Comparison of ENCODE assay signal across 13 mouse cellular contexts in the genomic region with DNA sequence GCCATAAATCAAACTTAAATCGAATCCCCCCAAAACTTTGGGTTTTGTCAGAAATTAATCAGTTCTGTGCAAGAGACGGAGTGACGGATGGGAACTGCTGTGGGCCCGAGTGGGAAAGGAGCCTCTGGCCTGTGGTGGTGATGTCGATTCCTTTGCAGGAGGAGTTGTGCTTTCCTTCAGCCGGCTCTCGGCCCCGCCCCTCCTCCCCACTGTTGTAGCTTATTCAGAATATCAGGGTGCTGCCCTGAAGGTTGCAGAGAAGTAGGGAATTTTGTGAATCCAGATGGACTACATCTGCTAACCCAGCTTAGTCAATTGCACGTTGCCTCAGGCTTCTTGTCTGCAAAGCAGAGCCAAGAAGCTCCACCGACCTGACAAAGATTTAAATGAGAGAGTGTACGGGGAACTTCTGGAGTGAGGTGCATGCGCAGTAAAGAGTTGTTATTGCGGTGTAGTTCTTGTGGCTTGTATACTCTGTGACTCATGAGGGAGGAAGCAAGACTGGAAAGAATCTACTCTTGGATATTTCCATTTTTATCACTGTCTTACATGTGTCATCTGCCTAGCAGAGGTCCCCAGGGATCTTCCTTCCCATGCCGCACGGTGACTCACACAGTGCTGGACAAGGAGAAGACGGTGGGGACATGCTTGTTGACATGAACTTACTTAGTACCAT. TPM values are rescaled to one million over a fixed set of nuclear protein-coding genes. Genes with fewer than 3 reads are reported as not detected.
DNase-seq lines count a peak whose midpoint lies in the region; ATAC-seq and TF ChIP-seq lines count a peak whose summit lies in the region.
"Had no signal": no experiment of that assay in that cellular context is flagged by ENCODE, and none has a peak within 500 bp of the region (broad histone marks: within the 10 kb centered on the region; RNA-seq: fewer than 3 reads in every experiment).

No protein-coding gene starts in this region.

- H3K9me3 ChIP-seq in hindbrain, postnatal 0 days (ENCODE audit: low read length), result no peaks in the 10 kb centered on the region
- no peaks in the 10 kb centered on the region for H3K9me3 ChIP-seq in hindbrain, embryonic 13.5 days
- H3K9me3 ChIP-seq in heart, postnatal 0 days (replicated peaks; ENCODE audit: control insufficient read depth, low read length), result no peaks in the 10 kb centered on the region
- H3K9me3 ChIP-seq in midbrain, embryonic 15.5 days, result no peaks in the 10 kb centered on the region
- H3K9me3 ChIP-seq in hindbrain, embryonic 14.5 days (ENCODE audit: control insufficient read depth, low read length), result no peaks in the 10 kb centered on the region
- H3K9me3 ChIP-seq: G1E had no signal

- no peak for TF ChIP-seq EP300 in heart, postnatal 0 days (IDR thresholded peaks at IDR 0.05; ENCODE audit: low read depth)

- H3K36me3 ChIP-seq in hindbrain, postnatal 0 days (ENCODE audit: insufficient read depth, low read length), result peaks cover 14% of the 10 kb centered on the region
- peaks cover 29% of the 10 kb centered on the region for H3K36me3 ChIP-seq in hindbrain, embryonic 13.5 days
- H3K36me3 ChIP-seq in heart, postnatal 0 days (replicated peaks; ENCODE audit: control insufficient read depth, insufficient read depth, low read length), result peaks cover 16% of the 10 kb centered on the region
- peaks cover 8% of the 10 kb centered on the region; the same call in 1 of the 2 replicates for H3K36me3 ChIP-seq in midbrain, embryonic 15.5 days (replicated peaks)
- H3K36me3 ChIP-seq in hindbrain, embryonic 14.5 days (replicated peaks; ENCODE audit: control insufficient read depth, insufficient read depth), result peaks cover 27% of the 10 kb centered on the region

- TF ChIP-seq CTCF in hindbrain, postnatal 0 days (IDR thresholded peaks at IDR 0.05; ENCODE audit: low read depth), result no peak
- TF ChIP-seq CTCF in heart, postnatal 0 days (IDR thresholded peaks at IDR 0.05; ENCODE audit: low read depth), result no peak

- no peak for ATAC-seq in hindbrain, postnatal 0 days
- no peak for ATAC-seq in hindbrain, embryonic 13.5 days (ENCODE audit: low FRiP score)
- peak; percentile 73 for ATAC-seq in heart, postnatal 0 days (ENCODE audit: insufficient read depth, low read depth)
- no peak for ATAC-seq in midbrain, embryonic 15.5 days (replicated peaks)
- no peak for ATAC-seq in hindbrain, embryonic 14.5 days (ENCODE audit: low FRiP score)
- ATAC-seq: forebrain, postnatal 0 days had no signal

- DNase-seq in hindbrain, postnatal 0 days (ENCODE audit: low spot score), result no peak
- DNase-seq in urinary bladder, postnatal 25 days (ENCODE audit: low spot score), result peak; percentile 47
- DNase-seq in urinary bladder, postnatal 10 days (ENCODE audit: low spot score), result no peak
- peak; percentile 16 for DNase-seq in heart, postnatal 0 days (ENCODE audit: low spot score)
- no peak for DNase-seq in thymus, postnatal 10 days (ENCODE audit: low spot score in 2 of 2)
- DNase-seq in hindbrain, embryonic 14.5 days (ENCODE audit: low spot score), result no peak
- DNase-seq: cerebellum, adult 11-12 months; forebrain, postnatal 0 days; kidney, adult 9 months had no signal

- no peaks in the 10 kb centered on the region for H3K27me3 ChIP-seq in hindbrain, postnatal 0 days (ENCODE audit: insufficient read depth, low read length)
- no peaks in the 10 kb centered on the region for H3K27me3 ChIP-seq in hindbrain, embryonic 13.5 days
- H3K27me3 ChIP-seq in heart, postnatal 0 days (ENCODE audit: control insufficient read depth, insufficient read depth, low read length), result no peaks in the 10 kb centered on the region
- no peaks in the 10 kb centered on the region for H3K27me3 ChIP-seq in midbrain, embryonic 15.5 days (replicated peaks)
- no peaks in the 10 kb centered on the region for H3K27me3 ChIP-seq in hindbrain, embryonic 14.5 days (ENCODE audit: control insufficient read depth, insufficient read depth, low read length)
- H3K27me3 ChIP-seq: limb, embryonic 13.5 days had no signal

- H3K4me3 ChIP-seq in hindbrain, postnatal 0 days (ENCODE audit: low read length), result no peak overlapping the region
- no peak overlapping the region for H3K4me3 ChIP-seq in hindbrain, embryonic 13.5 days
- no peak overlapping the region for H3K4me3 ChIP-seq in heart, postnatal 0 days (ENCODE audit: low read depth, low read length)
- H3K4me3 ChIP-seq in midbrain, embryonic 15.5 days, result no peak overlapping the region
- no peak overlapping the region for H3K4me3 ChIP-seq in hindbrain, embryonic 14.5 days (replicated peaks; ENCODE audit: low read length)
- H3K4me3 ChIP-seq: limb, embryonic 13.5 days had no signal

- H3K27ac ChIP-seq in hindbrain, postnatal 0 days, result peak overlapping the region; percentile 32; the same call in 1 of the 2 replicates
- no peak overlapping the region for H3K27ac ChIP-seq in hindbrain, embryonic 13.5 days
- H3K27ac ChIP-seq in heart, postnatal 0 days (ENCODE audit: low read depth), result 0 out of 2 replicates have a peak overlapping the region, but pooled peaks have one; percentile 15
- no peak overlapping the region for H3K27ac ChIP-seq in midbrain, embryonic 15.5 days
- no peak overlapping the region for H3K27ac ChIP-seq in hindbrain, embryonic 14.5 days

- WGBS in hindbrain, postnatal 0 days, result 76% methylated on average over 16 of the region's 16 CpGs
- WGBS in hindbrain, embryonic 13.5 days, result 83% methylated on average over 16 of the region's 16 CpGs
- WGBS in heart, postnatal 0 days, result 67% methylated on average over 16 of the region's 16 CpGs
- 85% methylated on average over 16 of the region's 16 CpGs for WGBS in midbrain, embryonic 15.5 days
- WGBS in hindbrain, embryonic 14.5 days, result 82% methylated on average over 16 of the region's 16 CpGs

- no peak overlapping the region for H3K9ac ChIP-seq in hindbrain, postnatal 0 days (replicated peaks; ENCODE audit: low read length)
- H3K9ac ChIP-seq in hindbrain, embryonic 13.5 days, result no peak overlapping the region
- H3K9ac ChIP-seq in heart, postnatal 0 days (replicated peaks; ENCODE audit: low read depth, low read length), result no peak overlapping the region
- H3K9ac ChIP-seq in midbrain, embryonic 15.5 days, result no peak overlapping the region
- no peak overlapping the region for H3K9ac ChIP-seq in hindbrain, embryonic 14.5 days
- H3K9ac ChIP-seq: forebrain, postnatal 0 days; limb, embryonic 13.5 days had no signal

- no peaks in the 10 kb centered on the region for H3K4me1 ChIP-seq in hindbrain, postnatal 0 days (ENCODE audit: insufficient read depth, low read length)
- H3K4me1 ChIP-seq in hindbrain, embryonic 13.5 days (replicated peaks), result peaks cover 13% of the 10 kb centered on the region; the same call in 1 of the 2 replicates
- H3K4me1 ChIP-seq in heart, postnatal 0 days (ENCODE audit: control insufficient read depth, insufficient read depth), result no peaks in the 10 kb centered on the region
- no peaks in the 10 kb centered on the region for H3K4me1 ChIP-seq in midbrain, embryonic 15.5 days
- no peaks in the 10 kb centered on the region for H3K4me1 ChIP-seq in hindbrain, embryonic 14.5 days (replicated peaks; ENCODE audit: control insufficient read depth, insufficient read depth, low read length)

- no peak overlapping the region for H3K4me2 ChIP-seq in hindbrain, postnatal 0 days (ENCODE audit: low read depth, low read length)
- H3K4me2 ChIP-seq in hindbrain, embryonic 13.5 days, result no peak overlapping the region
- no peak overlapping the region for H3K4me2 ChIP-seq in heart, postnatal 0 days (ENCODE audit: low read depth, low read length)
- H3K4me2 ChIP-seq in midbrain, embryonic 15.5 days, result no peak overlapping the region
- no peak overlapping the region for H3K4me2 ChIP-seq in hindbrain, embryonic 14.5 days (replicated peaks)
- H3K4me2 ChIP-seq: limb, embryonic 13.5 days had no signal

RNA-seq across cellular contexts. Expression of a gene that starts 54.1 kb away (rescaled TPM):
- total RNA-seq in hindbrain, postnatal 0 days (2014; rRNA removed), result 45.1 and 56.8 TPM in 2 replicates
- 25.5 and 26.4 TPM in 2 replicates for polyA plus RNA-seq in hindbrain, postnatal 0 days (2015; fragmentation: Nextera tagmentation; extraction: Ambion mirVana)
- 18.4 and 19.2 TPM in 2 replicates for polyA plus RNA-seq in hindbrain, embryonic 13.5 days (2015; fragmentation: Nextera tagmentation; extraction: Ambion mirVana)
- total RNA-seq in heart, postnatal 0 days (2014; rRNA removed; ENCODE audit: low replicate concordance), result 48.5 and 50.0 TPM in 2 replicates
- 18.4 and 18.5 TPM in 2 replicates for polyA plus RNA-seq in heart, postnatal 0 days (2015; fragmentation: Nextera tagmentation; extraction: Ambion mirVana)
- polyA plus RNA-seq in midbrain, embryonic 15.5 days (2015; fragmentation: Nextera tagmentation; extraction: Ambion mirVana), result 18.0 TPM in 2 replicates
- 20.6 and 22.5 TPM in 2 replicates for polyA plus RNA-seq in hindbrain, embryonic 14.5 days (2014; fragmentation: Nextera tagmentation; extraction: Ambion mirVana)

Comparison
In these comparisons a context has a peak if more than half of its experiments do, and no peak if none do; other contexts are left out.
1. DNase-seq: peak in urinary bladder, postnatal 25 days (single experiment) and heart, postnatal 0 days (single experiment); none in hindbrain, postnatal 0 days (single experiment), urinary bladder, postnatal 10 days (single experiment), thymus, postnatal 10 days (0 of 2) and hindbrain, embryonic 14.5 days (single experiment).
2. H3K27ac ChIP-seq: peak in hindbrain, postnatal 0 days (single experiment) and heart, postnatal 0 days (single experiment); none in hindbrain, embryonic 13.5 days (single experiment), midbrain, embryonic 15.5 days (single experiment) and hindbrain, embryonic 14.5 days (single experiment).